Comparison of ENCODE assay signal across 1 mouse cellular context in genomic region chr5:107403947-107404684, GRCm38 (mm10).
TF ChIP-seq lines count a peak whose summit lies in the region.

No protein-coding gene starts in this region.

TF ChIP-seq in CH12.LX, 34 proteins besides CTCF, POLR2A, EP300 and RAD21 (continued from another document):
- TF ChIP-seq TBP (conservative IDR thresholded peaks at IDR 0.05; ENCODE audit: low read depth, low read length) (no peak), MXI1 (IDR thresholded peaks at IDR 0.05; ENCODE audit: low read depth, low read length) (no peak)
